Mouse (Mus musculus) naive thymus-derived CD4-positive, alpha-beta T cell, adult 2 months (primary cell): ENCODE data around the gene Hnrnpd.

Experiments
- DNase-seq: peaks from one replicate; pipeline ENCODE4 v3.0.0-alpha.2; 2011; ENCODE audit warnings: low read depth

Gene Hnrnpd

DNA sequence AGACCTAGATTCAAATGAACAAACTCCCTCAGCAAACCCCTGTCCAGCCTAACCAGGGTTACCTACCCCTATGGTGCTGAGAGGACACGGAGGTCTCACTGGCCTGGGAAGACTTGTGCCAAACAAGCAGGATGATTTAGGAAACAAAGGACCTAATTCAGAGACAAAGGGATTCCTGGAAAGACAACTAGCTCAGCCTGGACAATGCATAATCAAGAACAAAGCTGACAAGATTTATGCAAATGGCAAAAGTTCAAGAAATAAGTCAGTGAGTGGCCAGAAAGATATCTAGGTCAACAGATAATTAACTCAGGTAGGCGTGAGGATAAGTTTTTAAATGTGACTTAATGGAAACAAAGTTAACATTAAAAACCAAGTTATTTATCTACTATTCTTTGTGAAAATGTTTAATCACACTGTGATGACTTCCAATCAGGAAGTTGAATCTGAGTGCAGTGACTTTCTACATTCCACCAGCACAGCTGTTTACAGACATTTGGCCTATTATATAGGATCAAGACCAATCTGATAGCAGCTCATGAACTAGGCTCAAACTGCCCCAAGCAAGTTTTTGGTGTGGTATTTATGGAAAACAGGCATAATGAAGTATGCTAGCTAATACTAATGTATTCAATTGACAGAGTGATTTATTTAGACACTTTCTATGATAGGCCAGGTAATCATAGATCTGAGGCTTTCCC is 19.4 kb downstream of the Hnrnpd start:
- DNase-seq, result no peak

DNA sequence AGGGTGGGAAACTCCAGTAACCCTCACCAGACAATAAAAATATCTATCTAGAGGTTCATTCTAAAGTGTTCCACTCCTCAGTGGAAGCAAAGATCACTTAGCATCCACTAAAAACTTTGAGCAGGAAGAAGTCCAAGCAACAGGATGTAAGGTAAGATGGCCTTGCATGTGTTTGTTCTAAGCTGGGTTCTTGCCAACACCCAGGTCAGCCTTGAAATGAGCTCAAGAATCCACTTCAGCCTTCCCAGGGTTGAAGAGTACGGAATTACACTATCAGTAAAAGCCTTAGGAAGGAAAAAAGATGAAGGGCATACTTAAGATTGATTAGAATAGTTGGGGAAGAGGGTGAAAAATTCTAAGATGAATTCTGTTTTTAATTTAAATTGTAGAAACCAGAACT is 20.1 kb downstream of the Hnrnpd start:
- no peak for DNase-seq

DNA sequence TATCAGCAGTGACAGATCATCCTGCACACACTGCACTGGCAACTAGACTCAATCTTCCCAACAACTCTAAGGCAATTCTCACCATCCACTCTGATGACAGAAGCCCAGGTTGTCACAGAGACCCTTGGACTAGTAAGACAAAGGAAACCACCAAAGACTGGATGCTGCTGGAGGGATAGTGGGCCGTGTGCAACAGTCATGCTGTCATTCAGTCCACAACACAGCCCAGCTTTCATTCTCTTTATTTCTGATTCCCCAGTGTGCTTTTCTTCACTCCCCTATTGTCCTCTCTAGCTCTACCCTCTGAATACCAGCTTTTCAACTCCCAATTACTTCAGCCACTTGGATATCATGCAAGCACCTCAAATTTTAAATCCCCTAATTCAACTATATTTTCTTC is 24.9 kb downstream of the Hnrnpd start:
- no peak for DNase-seq

DNA sequence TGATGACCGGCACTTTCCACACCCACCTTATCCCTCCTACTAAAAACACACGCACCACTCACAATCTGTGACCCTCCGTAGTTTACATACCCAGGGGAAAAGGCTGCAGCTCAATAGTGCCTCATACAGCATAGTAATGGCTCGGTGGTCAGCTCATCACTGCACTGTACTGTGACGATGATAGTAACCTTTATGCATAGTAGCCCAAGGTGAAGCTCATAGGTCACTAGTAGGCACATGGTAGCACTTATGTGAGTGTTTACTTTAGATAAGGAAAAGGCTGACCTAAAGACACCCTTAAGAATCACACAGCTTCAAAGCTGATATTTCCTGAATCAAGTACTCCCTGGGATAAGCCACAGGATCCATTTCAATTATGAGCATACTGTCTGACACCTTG is 26.2 kb downstream of the Hnrnpd start:
- no peak for DNase-seq

DNA sequence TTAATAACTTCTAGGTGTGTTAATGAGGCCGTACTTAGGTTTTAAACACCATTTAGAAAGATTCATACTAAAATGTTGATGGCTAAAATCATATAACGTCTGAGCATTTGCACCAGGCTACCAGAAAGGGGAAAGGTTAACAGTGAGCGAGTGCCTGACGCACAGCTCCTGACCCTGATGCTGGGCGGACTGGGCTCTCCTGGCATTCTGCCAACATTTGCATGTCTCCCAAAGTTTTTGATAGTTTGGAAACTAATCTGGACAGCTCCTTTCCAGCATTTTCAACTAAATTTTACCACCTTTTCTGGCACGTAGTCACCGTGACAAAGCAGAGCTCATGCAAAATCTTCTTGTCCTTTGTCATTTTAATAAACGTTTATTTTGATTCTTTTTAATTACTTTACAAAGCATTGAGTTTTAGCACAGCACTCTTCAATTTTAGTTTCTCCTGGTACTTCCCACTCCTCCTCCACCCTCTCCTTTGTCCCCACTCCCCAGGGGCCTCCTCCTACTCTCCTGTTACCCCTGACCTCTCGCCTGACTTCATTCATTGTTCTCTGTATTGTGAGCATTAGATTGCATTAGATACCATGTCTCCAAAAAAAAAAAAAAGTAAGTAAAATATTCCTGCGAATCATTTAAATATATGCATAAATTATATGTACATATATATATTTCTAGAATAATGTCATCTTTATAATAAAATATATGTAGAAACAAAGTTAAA is 36.8 kb downstream of the Hnrnpd start:
- DNase-seq, result no peak

DNA sequence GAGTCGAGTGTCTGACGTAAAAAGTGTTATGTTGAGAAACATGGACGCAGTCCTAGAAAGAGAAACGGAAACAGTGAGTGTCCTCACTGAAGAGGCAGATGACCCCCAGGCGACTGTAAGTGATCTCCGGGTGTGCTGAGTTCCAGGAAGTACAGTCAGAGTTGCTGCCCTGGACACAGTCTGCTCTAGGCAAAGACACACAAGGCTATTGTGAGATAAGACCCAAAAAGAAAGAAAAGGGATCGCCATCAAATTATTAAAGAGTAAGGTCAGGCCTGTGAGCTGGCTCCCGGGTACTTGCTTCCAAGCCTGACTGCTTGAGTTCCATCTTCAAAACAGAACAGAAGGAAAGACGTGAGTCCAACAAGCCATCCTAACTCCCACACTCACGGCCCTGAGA is 37.5 kb downstream of the Hnrnpd start:
- DNase-seq, result no peak

DNA sequence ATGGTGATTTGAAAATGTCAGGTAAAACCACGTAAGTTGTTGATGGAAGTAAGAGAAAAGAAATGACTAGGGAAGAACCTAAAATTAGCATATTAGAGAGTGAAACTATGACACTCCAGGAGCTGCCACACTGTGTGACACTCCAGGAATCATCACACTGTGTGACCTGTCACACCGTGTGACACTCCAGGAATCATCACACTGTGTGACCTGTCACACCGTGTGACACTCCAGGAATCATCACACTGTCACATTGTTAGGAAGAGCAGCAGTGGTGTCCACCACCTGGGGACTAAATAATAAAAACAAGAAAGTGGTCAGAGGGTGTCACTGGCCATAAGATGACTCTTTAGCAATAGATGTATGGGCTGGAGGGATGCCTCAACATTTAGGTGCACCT is 39.3 kb downstream of the Hnrnpd start:
- no peak for DNase-seq

DNA sequence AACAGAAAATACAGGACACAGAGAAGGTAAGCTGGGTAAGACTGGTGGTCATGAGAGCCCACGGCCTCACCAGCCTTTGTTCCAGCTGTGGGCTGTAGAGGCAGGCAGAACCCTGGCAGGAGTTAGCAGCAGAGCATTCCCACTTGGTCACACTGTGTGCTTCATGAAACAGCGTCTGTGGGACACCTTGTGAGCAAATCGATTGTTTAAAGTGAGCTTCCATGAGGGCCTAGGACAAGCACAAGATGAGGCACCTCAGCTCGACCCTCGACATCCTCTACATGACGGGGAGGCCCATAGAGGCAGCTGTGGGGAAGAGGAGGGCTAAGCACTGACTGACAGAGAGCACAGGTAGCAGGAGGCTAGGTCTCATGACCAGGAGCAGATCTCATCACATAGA is 46.8 kb downstream of the Hnrnpd start:
- DNase-seq, result no peak

DNA sequence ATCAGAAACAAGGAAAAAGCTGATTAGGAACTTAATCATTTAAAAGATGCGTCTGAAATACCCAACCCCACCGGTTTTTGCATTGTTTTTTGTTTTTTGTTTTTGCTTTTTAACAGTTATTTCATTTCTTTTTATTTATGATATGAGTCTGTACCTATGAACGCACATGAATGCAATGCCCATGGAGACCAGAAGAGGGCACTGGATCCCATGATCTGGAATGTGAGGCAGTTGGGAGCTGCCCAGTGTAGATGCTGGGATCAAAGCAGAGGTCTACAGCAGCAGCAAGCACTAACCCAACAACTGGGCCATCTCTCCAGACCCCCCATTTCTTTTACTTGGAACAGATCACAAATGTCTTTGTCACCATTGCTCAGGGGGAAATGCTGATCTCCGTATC is 50.8 kb downstream of the Hnrnpd start:
- DNase-seq, result peak; percentile 64

DNA sequence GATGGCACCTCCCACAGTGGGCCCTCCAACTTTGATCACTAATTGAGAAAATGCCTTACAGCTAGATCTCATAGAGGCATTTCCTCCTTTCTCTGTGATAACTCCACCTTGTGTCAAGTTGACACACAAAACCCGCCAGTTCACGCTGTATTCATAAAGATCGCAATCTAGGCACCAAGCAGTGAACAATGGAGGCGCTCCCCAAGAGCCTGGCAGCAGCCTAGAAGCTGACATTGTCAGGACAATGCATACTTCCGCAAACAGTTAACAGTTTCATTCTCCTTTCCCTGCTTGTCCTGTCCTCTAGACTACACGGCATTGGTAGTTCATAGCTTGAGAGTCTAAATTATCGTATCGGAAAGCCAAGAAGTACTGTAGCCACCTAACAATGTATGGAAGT is 56.7 kb downstream of the Hnrnpd start:
- DNase-seq, result no peak

DNA sequence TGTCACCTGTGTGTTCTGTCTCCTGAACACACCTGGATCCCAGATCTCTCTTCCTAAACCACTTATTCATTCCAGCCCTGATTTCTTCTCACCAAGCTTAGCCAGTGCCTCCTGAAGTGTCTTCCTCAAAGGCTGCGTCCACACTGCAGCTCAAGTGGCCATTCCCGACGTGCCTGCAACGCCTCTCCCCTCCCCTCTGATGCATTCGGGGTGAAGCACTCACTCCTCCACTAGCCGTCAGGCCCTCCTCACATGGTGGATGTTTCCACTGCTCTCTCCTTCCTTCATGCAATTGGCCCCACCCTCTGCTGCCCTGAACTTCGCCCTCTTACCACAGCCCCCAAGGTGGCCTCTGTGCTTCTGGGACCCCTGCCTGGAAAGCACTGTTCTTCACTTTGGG is 63.2 kb downstream of the Hnrnpd start:
- DNase-seq, result no peak

DNA sequence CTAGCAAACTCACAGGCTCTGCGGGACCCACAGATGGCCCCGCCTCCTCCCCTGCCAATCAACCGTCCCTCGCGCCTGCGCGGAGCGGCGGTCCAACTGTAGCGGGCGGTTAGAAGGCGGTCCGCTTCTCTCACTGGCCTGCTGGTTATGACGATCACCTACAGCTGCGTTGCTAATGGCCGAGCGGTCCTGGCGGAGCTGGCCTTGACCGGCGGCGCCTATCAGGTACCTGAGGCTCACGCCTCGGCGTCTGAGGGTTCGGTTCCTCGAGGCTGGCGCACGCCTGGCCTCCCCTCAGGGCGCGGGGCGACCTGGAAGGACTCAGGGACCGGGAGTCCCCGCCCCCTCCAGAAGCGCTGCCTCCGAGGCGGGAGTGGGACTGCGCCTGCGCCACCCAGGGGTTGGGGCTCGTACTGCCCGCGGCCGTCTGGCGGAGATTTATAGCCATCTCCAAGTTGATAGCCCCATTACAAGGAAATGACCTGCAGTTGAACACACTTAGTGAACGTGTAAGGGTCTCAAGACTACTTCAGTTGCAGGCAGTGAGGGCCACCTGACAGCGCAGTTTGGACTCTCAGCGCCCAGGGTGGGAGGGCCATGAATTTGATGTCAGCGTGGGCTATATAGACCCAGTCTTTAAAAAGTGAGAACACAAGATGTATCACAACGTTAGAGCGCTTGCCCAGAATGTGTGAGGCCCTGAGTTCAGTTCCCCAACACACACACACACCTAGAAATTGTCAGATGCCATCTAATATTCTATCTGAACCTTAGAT is 72.4 kb downstream of the Hnrnpd start, which contains the start of gene Vamp9:
Vamp9 (plus strand) TSS at position 74 of the 776 bp plus-strand sequence.
- DNase-seq, result peak; percentile 97
